Mouse (Mus musculus): ENCODE measurements around the gene Trim37.

GRCm38 (mm10) chr11:87109519-87110171 is 17.2 kb upstream of the Trim37 start:
- TF ChIP-seq TAL1 (IDR thresholded peaks at IDR 0.05; ENCODE audit: low read length), result no peak
- no peak for TF ChIP-seq GATA1 (IDR thresholded peaks at IDR 0.05; ENCODE audit: low read length)

All from erythroblast, embryonic 14.5 days (primary cell).